Mouse (Mus musculus): ENCODE measurements at regions not wholly inside any gene's neighbourhood (a gene's known extent, or its start where the extent isn't known, plus 50 kb on each side); places are given as distances from the start of the nearest gene placed in this dataset.

GRCm38 (mm10) chr14:25138485-25138884, 320.5 kb upstream of the Zmiz1 start:
- DNase-seq (ENCODE audit: low spot score in 2 of 2): no peak
- intact Hi-C loops (cut with DNase I): no loop called here

DNA sequence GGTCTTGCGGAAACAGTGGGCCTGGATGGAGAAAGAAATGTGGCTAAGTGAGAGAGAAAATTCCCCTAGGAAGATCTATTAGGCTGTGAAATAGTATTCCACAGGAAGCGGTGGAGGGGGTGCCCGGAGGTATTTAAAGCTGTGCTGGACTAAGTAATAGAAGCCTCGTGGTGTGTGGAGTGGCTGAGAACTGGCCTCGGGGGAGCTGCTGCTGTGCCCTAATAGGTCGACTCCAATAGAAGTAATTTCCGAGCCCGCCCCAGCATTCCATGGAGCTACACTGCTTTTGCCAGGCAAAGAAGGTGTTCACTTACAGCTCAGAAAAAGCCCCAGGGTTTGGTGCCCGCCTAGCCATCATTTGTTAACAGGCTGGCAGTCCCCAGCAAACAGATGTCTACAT, 317.1 kb upstream of the Zmiz1 start:
- intact Hi-C loops (cut with DNase I): no loop called here
- no peak for DNase-seq (ENCODE audit: low spot score in 2 of 2)

- DNase-seq (ENCODE audit: low spot score in 2 of 2): no peak
- intact Hi-C loops (cut with DNase I): no loop called here
These were observed 315.9 kb upstream of the Zmiz1 start for GRCm38 (mm10) chr14:25143051-25143450.

DNA sequence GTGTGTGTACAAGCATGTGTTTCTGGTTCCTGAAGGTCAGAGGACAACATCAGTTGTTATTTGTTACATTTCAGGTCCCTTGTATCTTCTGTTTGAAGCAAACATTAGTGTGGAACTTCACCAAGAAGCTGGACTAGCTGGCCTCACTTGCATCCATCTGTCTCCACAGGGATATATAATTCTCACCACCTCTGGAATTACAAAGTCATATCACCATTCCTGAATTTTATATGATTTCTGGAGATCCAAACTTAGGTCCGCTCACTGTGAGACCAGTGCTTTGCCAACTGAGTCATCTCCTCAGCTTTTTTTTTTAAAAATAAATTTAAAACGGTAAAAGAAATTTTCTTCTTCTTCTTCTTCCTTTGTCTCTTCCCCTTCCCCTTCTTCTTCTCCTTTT, 311.3 kb upstream of the Zmiz1 start:
- intact Hi-C loops (cut with DNase I): no loop called here
- peak in 1 of 2 experiments; percentile 66 for DNase-seq (ENCODE audit: low spot score in 2 of 2)

DNA sequence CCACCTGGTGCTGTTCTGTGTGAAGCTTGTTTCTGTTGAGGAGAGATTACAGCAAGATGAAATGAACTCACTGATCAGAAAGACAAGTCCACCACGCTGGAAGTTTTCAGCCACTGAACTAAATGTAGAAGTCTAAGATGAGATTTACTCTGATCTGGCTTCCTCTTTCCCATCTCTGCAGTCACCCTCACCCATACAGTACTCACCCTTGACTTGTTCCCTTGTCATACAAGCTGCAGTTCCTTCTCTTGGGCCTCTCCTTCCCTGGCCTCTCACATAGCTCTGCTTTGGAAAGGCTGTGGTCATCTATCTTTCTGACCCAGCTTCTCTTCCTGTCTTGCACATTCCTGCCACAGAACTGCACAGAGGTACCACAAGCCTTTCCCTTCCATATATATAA, 308.0 kb upstream of the Zmiz1 start:
- no peak for DNase-seq (ENCODE audit: low spot score in 2 of 2)

GRCm38 (mm10) chr14:25151485-25151884, 307.5 kb upstream of the Zmiz1 start:
- DNase-seq (ENCODE audit: low spot score in 2 of 2): no peak
- intact Hi-C loops (cut with DNase I): no loop called here

More for the DNA sequence above, 308.0 kb upstream of the Zmiz1 start:
- intact Hi-C loops (cut with DNase I): no loop called here

DNA sequence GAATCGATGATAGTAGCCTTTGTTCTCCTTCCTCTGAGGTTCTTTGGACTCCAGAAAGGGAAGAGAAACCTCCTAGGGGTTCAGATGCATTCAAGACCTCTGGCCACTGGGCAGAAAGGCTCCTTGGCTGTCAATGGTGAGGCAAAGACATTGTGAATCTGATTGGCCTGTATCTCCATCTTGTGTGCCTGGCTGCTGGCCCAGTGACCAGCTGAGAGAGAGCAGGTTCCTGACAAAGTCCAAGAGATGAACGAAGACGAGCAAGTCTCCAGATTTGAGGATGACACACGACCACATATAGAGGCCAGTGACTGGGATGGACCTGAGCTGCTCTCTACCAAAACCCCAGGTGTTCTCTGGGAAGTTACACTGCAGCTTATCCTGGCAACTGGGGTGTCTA, 305.4 kb upstream of the Zmiz1 start:
- no peak for DNase-seq (ENCODE audit: low spot score in 2 of 2)
- intact Hi-C loops (cut with DNase I): no loop called here

GRCm38 (mm10) chr14:25154180-25154579, 304.8 kb upstream of the Zmiz1 start:
- intact Hi-C loops (cut with DNase I): no loop called here
- no peak for DNase-seq (ENCODE audit: low spot score in 2 of 2)

GRCm38 (mm10) chr14:25155008-25155783, 303.8 kb upstream of the Zmiz1 start:
- no peak for DNase-seq (ENCODE audit: low spot score in 2 of 2)
- intact Hi-C loops (cut with DNase I): no loop called here

DNA sequence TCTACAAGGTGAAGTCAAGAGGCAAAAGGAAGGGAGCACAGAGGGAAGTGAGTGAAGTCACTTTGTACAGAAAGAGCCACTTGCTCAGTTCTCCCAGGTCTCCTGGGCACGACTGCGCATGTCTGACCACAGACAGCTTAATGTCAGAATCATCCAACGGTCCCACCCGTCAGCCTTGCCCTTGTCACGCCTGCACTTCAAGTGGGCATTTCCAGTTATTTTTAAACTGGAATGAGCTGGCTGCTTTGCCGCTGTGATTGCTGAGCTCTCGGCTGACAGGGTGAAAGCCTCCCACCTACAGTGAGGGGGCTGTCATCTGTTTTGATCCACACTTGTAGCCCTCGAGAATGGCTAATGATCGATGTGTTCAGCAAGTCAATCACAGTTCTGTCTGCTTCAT, 302.8 kb upstream of the Zmiz1 start:
- peak in 1 of 2 experiments; percentile 42 for DNase-seq (ENCODE audit: low spot score in 2 of 2)
- intact Hi-C loops (cut with DNase I): no loop called here

- no peak for DNase-seq (ENCODE audit: low spot score in 2 of 2)
- intact Hi-C loops (cut with DNase I): no loop called here
These were observed 297.2 kb upstream of the Zmiz1 start for GRCm38 (mm10) chr14:25161684-25162321.

DNA sequence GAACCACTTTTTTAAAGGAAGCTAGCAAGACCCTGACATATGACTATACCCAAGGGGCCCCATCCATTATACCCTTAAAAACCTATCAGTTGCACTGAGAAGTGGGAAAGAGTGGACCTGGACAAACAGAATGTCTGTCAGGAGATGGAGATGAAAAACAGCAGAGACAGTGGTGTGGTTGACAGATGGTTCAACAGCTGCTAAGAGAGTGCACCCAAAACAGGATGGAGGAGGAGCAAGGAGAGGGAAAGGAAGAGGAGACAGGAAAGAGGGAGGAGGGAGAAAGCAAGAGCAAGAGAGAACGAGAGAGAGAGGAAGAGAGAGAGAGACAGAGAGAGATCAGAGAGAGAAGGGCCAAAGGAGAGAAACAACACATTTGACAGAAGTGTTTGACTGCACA, 292.8 kb upstream of the Zmiz1 start:
- intact Hi-C loops (cut with DNase I): no loop called here
- peak in 1 of 2 experiments; percentile 57 for DNase-seq (ENCODE audit: low spot score in 2 of 2)

DNA sequence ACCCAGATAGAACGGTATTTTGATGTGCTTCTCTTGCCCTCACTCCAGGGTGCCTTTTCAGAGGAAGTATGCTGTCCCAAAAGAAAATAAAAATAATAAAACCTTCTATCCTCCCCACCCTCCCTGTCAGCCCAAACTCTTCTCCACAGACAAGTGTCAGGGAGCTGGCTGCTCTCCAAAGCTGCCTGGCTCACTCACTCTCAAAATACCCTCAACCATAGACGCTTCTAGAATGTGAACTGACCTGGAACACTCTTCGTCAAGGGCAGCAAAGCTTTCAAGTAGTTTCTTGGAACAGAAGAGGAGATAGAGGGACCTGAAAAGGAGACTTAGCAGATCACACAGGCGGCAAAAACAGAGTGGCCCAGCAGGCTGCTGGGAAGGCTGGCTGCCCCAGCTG, 291.4 kb upstream of the Zmiz1 start:
- DNase-seq (ENCODE audit: low spot score in 2 of 2): no peak

DNA sequence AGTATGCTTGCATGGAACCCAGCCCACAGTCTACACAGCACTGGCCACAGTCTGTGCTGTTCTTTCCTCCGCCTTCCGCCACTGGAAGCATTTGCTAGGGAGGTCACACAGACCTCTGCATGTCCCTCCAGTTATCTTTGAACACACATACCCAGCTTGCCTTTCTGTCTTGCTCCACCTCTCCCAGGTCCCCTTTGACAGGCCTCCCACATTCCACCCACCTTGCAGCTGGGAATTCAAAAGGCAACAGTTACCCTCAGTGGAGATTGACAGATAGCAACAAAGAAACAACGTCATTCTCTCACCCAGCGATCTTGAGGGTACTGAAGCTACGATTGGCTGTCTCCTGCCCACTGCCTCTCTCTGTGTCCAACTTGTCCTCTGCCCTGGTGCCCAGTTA, 290.7 kb upstream of the Zmiz1 start:
- peak in 1 of 2 experiments; percentile 62 for DNase-seq (ENCODE audit: low spot score in 2 of 2)
- intact Hi-C loops (cut with DNase I): no loop called here

More for the DNA sequence above, 291.4 kb upstream of the Zmiz1 start:
- intact Hi-C loops (cut with DNase I): no loop called here

DNA sequence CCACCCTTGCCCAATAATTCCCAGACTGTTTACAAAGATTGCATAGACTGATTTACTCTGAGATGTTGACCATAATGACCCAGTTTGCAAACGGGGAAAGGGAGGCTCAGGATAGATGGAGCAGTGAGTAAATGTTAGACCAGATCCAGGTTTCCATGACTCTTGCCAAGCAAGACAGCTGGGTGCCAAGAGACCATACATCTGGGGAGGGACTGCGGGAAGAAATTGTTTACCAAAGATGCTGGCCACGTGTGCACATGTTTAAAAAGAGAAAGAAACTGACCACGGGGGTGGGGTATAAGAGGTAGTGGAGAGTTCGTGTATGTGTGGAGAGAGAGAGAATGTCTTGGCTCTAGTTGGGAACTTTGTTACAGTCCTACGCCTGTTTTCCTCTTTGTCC, 285.7 kb upstream of the Zmiz1 start:
- no peak for DNase-seq (ENCODE audit: low spot score in 2 of 2)
- intact Hi-C loops (cut with DNase I): no loop called here

GRCm38 (mm10) chr14:25173873-25174272, 285.1 kb upstream of the Zmiz1 start:
- intact Hi-C loops (cut with DNase I): no loop called here

DNA sequence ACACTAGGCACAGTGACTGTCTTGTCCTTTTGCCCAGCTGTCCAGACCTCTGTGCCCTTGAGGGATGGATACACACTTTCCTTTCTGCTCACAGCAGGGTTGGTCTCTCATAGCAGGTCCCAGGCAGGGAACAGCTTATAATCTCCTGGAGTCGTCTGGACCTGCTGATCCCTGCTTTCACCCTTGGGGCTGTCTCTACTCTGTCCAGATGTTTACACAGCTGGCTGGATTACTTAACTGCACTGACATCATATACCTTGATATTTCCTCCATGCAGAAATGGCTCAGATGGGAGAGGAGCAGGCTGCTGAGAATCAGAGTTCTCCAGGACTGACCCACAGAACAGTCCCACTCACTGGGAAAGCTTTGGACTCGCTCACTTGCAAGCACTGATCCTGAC, 284.6 kb upstream of the Zmiz1 start:
- intact Hi-C loops (cut with DNase I): no loop called here
- DNase-seq (ENCODE audit: low spot score in 2 of 2): no peak

More at GRCm38 (mm10) chr14:25173873-25174272, 285.1 kb upstream of the Zmiz1 start:
- DNase-seq (ENCODE audit: low spot score in 2 of 2): no peak

DNA sequence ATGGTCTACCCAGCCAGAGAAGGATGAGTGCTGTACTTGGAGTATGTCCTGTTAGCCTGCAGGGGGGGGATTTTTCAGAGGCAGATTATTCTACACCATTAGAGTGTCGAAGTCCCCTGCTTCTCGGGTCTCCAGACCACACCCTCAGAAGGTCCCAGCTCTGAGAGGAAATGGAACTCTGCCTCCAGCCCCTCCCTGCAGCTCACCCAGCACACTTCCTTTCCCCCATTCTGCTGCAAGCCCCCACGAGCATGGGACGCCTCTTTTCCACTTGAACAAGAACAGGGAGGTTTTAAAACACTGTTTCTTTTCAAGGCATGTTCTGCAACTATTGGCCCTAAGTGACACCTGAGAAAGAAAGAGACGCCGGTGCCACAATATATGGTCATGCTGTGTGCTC, 282.8 kb upstream of the Zmiz1 start:
- no peak for DNase-seq (ENCODE audit: low spot score in 2 of 2)
- intact Hi-C loops (cut with DNase I): no loop called here

- intact Hi-C loops (cut with DNase I): no loop called here
These were observed 278.9 kb upstream of the Zmiz1 start for GRCm38 (mm10) chr14:25180126-25180525.

DNA sequence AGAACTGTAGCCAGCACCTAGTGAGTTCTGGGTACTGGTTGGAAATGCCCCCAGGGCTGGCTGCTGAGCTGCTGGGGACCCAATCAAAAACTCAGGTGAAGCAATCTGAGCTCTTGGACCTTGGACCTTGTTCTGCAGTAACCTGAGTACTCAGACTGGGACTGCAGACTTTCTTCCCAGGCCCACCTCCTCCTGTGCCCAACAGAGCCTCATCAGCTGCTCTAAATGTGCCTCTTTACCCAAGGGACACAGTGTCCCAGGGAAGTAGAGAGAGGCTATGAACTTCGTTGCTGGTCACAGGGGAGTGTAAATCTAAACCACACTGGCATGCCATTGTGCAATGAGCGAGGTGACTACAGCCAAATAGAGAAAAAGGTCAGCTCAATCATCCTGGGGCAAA, 277.6 kb upstream of the Zmiz1 start:
- intact Hi-C loops (cut with DNase I): no loop called here
- DNase-seq (ENCODE audit: low spot score in 2 of 2): no peak

More at GRCm38 (mm10) chr14:25180126-25180525, 278.9 kb upstream of the Zmiz1 start:
- DNase-seq (ENCODE audit: low spot score in 2 of 2): no peak

GRCm38 (mm10) chr14:25184042-25184441, 274.9 kb upstream of the Zmiz1 start:
- DNase-seq (ENCODE audit: low spot score in 2 of 2): no peak
- intact Hi-C loops (cut with DNase I): no loop called here

Data from left cerebral cortex, postnatal 25 days (tissue).